Mouse (Mus musculus) E14TG2a.4 (cell line): ENCODE data around the gene Wfs1.

Experiments used
- H3K27me3 ChIP-seq: 2 replicates; pipeline ENCODE4 v1.6.1; 2014; ENCODE audit warnings: low read length, control low read depth; ENCODE audit not compliant: insufficient read depth
- H3K36me3 ChIP-seq: 2 replicates; pipeline ENCODE4 v1.6.1; 2014; ENCODE audit warnings: low read length, control low read depth; ENCODE audit not compliant: insufficient read depth
- H3K4me1 ChIP-seq: replicated peaks from 2 replicates; pipeline ENCODE4 v1.6.1; 2014; ENCODE audit warnings: low read depth, low read length, control low read depth
- H3K4me3 ChIP-seq: replicated peaks from 2 replicates; pipeline ENCODE4 v1.5.1; 2014; ENCODE audit warnings: mild to moderate bottlenecking, low read length
- H3K9me3 ChIP-seq: 2 replicates; pipeline ENCODE4 v1.6.1; 2014; ENCODE audit warnings: low read length, control low read depth
- CTCF ChIP-seq: conservative IDR thresholded peaks from 2 replicates; pipeline ENCODE4 v1.5.1; 2014; ENCODE audit warnings: low read length
- NANOG ChIP-seq: IDR thresholded peaks from 2 replicates; pipeline ENCODE4 v1.6.1; 2014; ENCODE audit warnings: borderline replicate concordance, low read length, mixed read lengths
- POU5F1 ChIP-seq: IDR thresholded peaks from 2 replicates; pipeline ENCODE4 v1.6.1; 2014; ENCODE audit warnings: low read length, borderline replicate concordance

Wfs1 gene

GRCm38 (mm10) chr5:36935486-36936473, 53.2 kb downstream of the Wfs1 start:
- no peak for TF ChIP-seq POU5F1
- Histone ChIP-seq H3K4me1 (peaks cover 42% of the 10 kb centered on the region), H3K27me3 (0 out of 2 replicates have a peak, but pooled peaks cover 4% of the 10 kb centered on the region), H3K9me3 (peaks cover 12% of the 10 kb centered on the region), H3K36me3 (peaks cover 10% of the 10 kb centered on the region; the same call in 1 of the 2 replicates), H3K4me3 (no peak overlapping the region)

- Histone ChIP-seq H3K9me3 (peaks cover 12% of the 10 kb centered on the region), H3K4me3 (no peak overlapping the region), H3K4me1 (peaks cover 19% of the 10 kb centered on the region), H3K36me3 (peaks cover 10% of the 10 kb centered on the region; the same call in 1 of the 2 replicates), H3K27me3 (0 out of 2 replicates have a peak, but pooled peaks cover 4% of the 10 kb centered on the region)
- TF ChIP-seq CTCF (no peak), POU5F1 (no peak), NANOG (no peak)
These were observed 55.6 kb downstream of the Wfs1 start for GRCm38 (mm10) chr5:36933383-36933782.

GRCm38 (mm10) chr5:36929376-36929775, 59.6 kb downstream of the Wfs1 start:
- Histone ChIP-seq H3K27me3 (no peaks in the 10 kb centered on the region), H3K36me3 (peaks cover 10% of the 10 kb centered on the region; the same call in 1 of the 2 replicates), H3K4me1 (peaks cover 14% of the 10 kb centered on the region), H3K4me3 (no peak overlapping the region), H3K9me3 (peaks cover 12% of the 10 kb centered on the region)
- TF ChIP-seq NANOG = no peak
- TF ChIP-seq CTCF = no peak
- TF ChIP-seq POU5F1 = no peak

- H3K4me1 ChIP-seq = peaks cover 8% of the 10 kb centered on the region
These were observed 60.3 kb downstream of the Wfs1 start for GRCm38 (mm10) chr5:36928701-36929100.

GRCm38 (mm10) chr5:36923826-36924700, 64.9 kb downstream of the Wfs1 start:
- Histone ChIP-seq H3K4me1 (peaks cover 19% of the 10 kb centered on the region), H3K4me3 (no peak overlapping the region), H3K36me3 (no peaks in the 10 kb centered on the region), H3K27me3 (no peaks in the 10 kb centered on the region; the same call in 1 of the 2 replicates), H3K9me3 (peaks cover 4% of the 10 kb centered on the region; the same call in 1 of the 2 replicates)
- TF ChIP-seq CTCF (no peak), NANOG (no peak), POU5F1 (no peak)

More at GRCm38 (mm10) chr5:36928701-36929100, 60.3 kb downstream of the Wfs1 start:
- H3K27me3 ChIP-seq = no peaks in the 10 kb centered on the region
- TF ChIP-seq CTCF (peak; percentile 82), POU5F1 (no peak), NANOG (no peak)
- H3K4me3 ChIP-seq = no peak overlapping the region
- H3K36me3 ChIP-seq = peaks cover 10% of the 10 kb centered on the region; the same call in 1 of the 2 replicates
- H3K9me3 ChIP-seq = peaks cover 16% of the 10 kb centered on the region

- no peak overlapping the region for H3K4me3 ChIP-seq
- TF ChIP-seq CTCF = no peak
- no peaks in the 10 kb centered on the region for H3K36me3 ChIP-seq
- peaks cover 31% of the 10 kb centered on the region for H3K4me1 ChIP-seq
- peaks cover 4% of the 10 kb centered on the region; the same call in 1 of the 2 replicates for H3K9me3 ChIP-seq
- H3K27me3 ChIP-seq = no peaks in the 10 kb centered on the region; the same call in 1 of the 2 replicates
These were observed 66.2 kb downstream of the Wfs1 start for GRCm38 (mm10) chr5:36922811-36923210.

- Histone ChIP-seq H3K36me3 (no peaks in the 10 kb centered on the region), H3K4me1 (peaks cover 36% of the 10 kb centered on the region), H3K9me3 (peaks cover 4% of the 10 kb centered on the region; the same call in 1 of the 2 replicates), H3K4me3 (no peak overlapping the region), H3K27me3 (no peaks in the 10 kb centered on the region; the same call in 1 of the 2 replicates)
- TF ChIP-seq CTCF = no peak
- no peak for TF ChIP-seq NANOG
- TF ChIP-seq POU5F1 = no peak
These were observed 67.1 kb downstream of the Wfs1 start for GRCm38 (mm10) chr5:36921871-36922270.

- Histone ChIP-seq H3K4me3 (no peak overlapping the region), H3K27me3 (no peaks in the 10 kb centered on the region; the same call in 1 of the 2 replicates), H3K36me3 (no peaks in the 10 kb centered on the region), H3K9me3 (peaks cover 4% of the 10 kb centered on the region; the same call in 1 of the 2 replicates), H3K4me1 (peaks cover 37% of the 10 kb centered on the region)
- TF ChIP-seq POU5F1 (no peak), CTCF (peak; percentile 22; the same call in 1 of the 2 replicates), NANOG (no peak)
These were observed 68.9 kb downstream of the Wfs1 start for GRCm38 (mm10) chr5:36920072-36920471.
